Mouse (Mus musculus) testis, adult 2 months (tissue): ENCODE measurements around the gene Lrrc38. TPM values are rescaled to one million over a fixed set of nuclear protein-coding genes. Genes with fewer than 3 reads are reported as not detected.

Source experiments
- H3K27ac ChIP-seq: fragments of 200-500 bp; 2 replicates; pipeline ENCODE4 v1.5.1; 2012; ENCODE audit warnings: low read depth, low read length; ENCODE audit not compliant: control insufficient read depth, insufficient read depth
- H3K27me3 ChIP-seq: fragments of 200-500 bp; 2 replicates; pipeline ENCODE4 v1.6.1; 2012; ENCODE audit warnings: mild to moderate bottlenecking, low read length, moderate library complexity; ENCODE audit not compliant: control insufficient read depth, insufficient read depth
- H3K36me3 ChIP-seq: fragments of 200-500 bp; 2 replicates; pipeline ENCODE4 v1.6.1; 2012; ENCODE audit warnings: mild to moderate bottlenecking, low read length; ENCODE audit not compliant: control insufficient read depth, insufficient read depth
- H3K4me1 ChIP-seq: fragments of 200-500 bp; 2 replicates; pipeline ENCODE4 v1.6.1; 2012; ENCODE audit warnings: low read length; ENCODE audit not compliant: control insufficient read depth, insufficient read depth
- H3K4me3 ChIP-seq: fragments of 200-500 bp; 2 replicates; pipeline ENCODE4 v1.5.1; 2012; ENCODE audit warnings: low read depth, mild to moderate bottlenecking, low read length, moderate library complexity, mixed read lengths; ENCODE audit not compliant: control insufficient read depth
- CTCF ChIP-seq: fragments of 200-500 bp; IDR thresholded peaks from 2 replicates; pipeline ENCODE4 v1.5.1; 2012; ENCODE audit warnings: low read depth, mild to moderate bottlenecking, inconsistent platforms, low read length, moderate library complexity; ENCODE audit not compliant: control insufficient read depth, insufficient read depth, insufficient replicate concordance
- POLR2A ChIP-seq: fragments of 200-500 bp; IDR thresholded peaks from 2 replicates; pipeline ENCODE4 v1.6.1; 2012; ENCODE audit warnings: low read depth, mild to moderate bottlenecking, inconsistent platforms, low read length, moderate library complexity; ENCODE audit not compliant: control insufficient read depth
- polyA plus RNA-seq: library from polyadenylated mRNA; depleted of rRNA; stranded (reverse); fragments of >200 nt; gene quantifications from 2 replicates; pipeline ENCODE4 v1.2.3, GENCODE M21; 2012

Lrrc38 gene
- polyA plus RNA-seq, 1 experiment, result 0.31 TPM

DNA sequence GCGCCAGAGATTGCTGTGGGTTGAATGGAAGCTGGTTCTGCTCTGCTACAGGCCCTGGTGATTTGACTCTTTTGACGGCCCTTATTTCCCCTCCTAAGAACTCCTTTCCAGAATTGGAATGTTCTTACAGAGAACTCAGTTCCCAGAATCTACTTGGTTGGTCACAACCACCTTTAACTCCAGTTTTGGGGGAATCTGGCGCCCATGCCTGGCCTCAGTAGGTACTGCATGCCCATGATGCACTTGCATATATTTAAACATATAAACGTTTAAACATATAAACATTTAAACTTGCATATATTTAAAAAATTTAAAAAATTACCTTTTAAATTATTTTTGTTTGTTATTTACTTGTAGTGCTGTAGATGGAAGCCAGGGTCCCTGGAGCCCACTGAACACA is 34.1 kb downstream of the Lrrc38 start:
- TF ChIP-seq CTCF (peak; percentile 18; the same call in 1 of the 2 replicates), POLR2A (no peak)
- Histone ChIP-seq H3K27me3 (no peaks in the 10 kb centered on the region), H3K4me1 (peaks cover 4% of the 10 kb centered on the region), H3K4me3 (no peak overlapping the region), H3K27ac (no peak overlapping the region), H3K36me3 (no peaks in the 10 kb centered on the region)

DNA sequence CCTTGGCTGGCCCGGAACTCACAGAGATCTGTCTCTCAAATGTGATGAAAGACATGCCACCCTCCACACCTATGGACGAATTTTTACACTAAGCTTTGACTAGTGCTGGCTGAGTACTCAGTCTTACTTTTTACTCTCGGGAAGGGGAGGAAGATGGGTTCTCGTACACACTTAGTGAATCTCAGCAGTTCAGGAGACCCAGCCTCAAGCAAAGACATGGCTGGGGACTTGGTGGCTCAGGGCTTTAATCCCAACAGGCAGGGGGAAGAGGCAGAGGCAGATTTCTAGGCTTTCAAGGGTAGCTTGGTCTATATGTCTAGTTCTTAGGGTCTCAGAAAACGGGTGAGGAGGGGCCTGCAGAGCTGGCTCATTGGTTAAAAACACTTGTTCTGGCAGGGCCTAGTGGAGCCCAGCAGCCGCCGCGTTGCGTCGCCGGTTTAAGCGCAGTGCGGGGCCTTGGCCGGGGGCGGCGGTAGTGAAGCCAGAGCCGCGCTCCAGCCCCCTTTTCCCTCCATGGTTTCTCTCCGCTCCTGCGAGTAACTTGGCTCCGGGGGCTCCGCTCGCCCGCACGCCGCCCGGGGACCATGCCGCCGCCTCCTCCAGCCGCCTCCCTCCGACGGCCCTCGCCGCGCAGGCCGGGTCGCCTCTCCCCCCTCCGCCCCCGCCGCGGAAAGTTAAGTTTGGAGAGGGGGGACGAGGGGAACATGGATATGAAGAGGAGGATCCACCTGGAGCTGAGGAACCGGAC is 39.6 kb downstream of the Lrrc38 start:
- H3K4me1 ChIP-seq, result peaks cover 7% of the 10 kb centered on the region
- peak overlapping the region; percentile 78 for H3K27ac ChIP-seq
- H3K4me3 ChIP-seq, result peak overlapping the region; percentile 72
- no peaks in the 10 kb centered on the region for H3K27me3 ChIP-seq
- H3K36me3 ChIP-seq, result no peaks in the 10 kb centered on the region
- TF ChIP-seq CTCF, result no peak
- TF ChIP-seq POLR2A, result no peak

DNA sequence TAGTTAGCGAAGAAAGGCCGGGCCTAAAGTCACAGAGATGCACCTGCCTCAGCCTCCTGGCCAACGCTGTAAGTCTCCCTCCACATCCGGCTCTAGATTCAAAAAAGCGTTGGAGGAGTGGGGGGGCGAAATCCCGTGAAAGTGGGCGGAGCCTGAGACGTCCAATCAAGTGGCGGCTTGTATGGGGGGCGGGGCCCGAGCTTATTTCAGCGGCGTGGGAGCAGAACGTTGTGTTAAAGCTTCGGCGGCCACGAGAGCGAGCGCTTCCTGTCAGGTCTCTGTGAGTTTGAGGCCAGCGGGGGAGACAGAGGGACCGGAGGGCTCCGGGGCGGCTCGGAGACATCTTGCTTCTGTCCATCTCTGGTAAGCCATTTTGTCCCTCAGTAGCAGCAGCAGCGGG is 44.6 kb downstream of the Lrrc38 start, which contains the start of gene Pramel1:
Pramel1 (plus strand) TSS at position 248 of the 400 bp plus-strand sequence.
- Histone ChIP-seq H3K27me3 (no peaks in the 10 kb centered on the region), H3K36me3 (no peaks in the 10 kb centered on the region), H3K4me3 (peak within 1 kb of the TSS; percentile 93), H3K4me1 (peaks cover 7% of the 10 kb centered on the region), H3K27ac (peak within 1 kb of the TSS; percentile 87)
- no peak for TF ChIP-seq CTCF
- TF ChIP-seq POLR2A, result 0 out of 2 replicates have a peak, but pooled peaks have one; percentile 91

DNA sequence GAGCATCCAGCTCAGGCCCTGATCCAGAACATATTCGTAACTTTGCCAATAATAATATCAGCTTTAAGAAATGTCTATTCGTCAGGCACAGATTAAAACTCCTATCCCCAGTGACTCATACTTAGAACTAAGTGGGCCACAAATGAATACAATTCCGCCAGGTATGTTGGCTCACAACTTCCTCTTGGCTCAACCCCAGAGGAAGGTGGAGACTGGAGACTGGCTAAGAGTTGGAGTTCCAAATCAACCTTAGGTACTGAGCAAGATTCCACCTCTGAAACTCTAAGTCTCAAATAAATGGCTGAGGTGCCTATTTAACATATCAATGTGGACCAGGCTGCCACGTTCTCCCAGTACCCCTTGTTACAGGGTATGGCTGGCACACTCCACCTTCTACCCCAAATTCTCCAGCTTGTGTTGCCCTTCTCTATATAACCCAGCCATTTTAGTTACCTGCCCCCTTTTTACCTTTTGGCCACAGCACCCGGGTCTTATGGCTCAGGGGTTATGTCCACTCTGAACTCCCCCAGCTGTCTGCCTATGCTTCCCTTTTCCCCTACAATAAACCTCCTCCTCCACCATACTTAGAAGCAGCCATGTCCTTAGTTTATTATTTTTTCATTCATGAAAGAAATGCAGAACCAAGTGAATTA is 62.1 kb downstream of the Lrrc38 start:
- TF ChIP-seq POLR2A, result no peak
- no peak for TF ChIP-seq CTCF
- Histone ChIP-seq H3K4me1 (peaks cover 4% of the 10 kb centered on the region), H3K27ac (peak overlapping the region; percentile 58), H3K4me3 (peak overlapping the region; percentile 78), H3K36me3 (peaks cover 2% of the 10 kb centered on the region), H3K27me3 (no peaks in the 10 kb centered on the region)

DNA sequence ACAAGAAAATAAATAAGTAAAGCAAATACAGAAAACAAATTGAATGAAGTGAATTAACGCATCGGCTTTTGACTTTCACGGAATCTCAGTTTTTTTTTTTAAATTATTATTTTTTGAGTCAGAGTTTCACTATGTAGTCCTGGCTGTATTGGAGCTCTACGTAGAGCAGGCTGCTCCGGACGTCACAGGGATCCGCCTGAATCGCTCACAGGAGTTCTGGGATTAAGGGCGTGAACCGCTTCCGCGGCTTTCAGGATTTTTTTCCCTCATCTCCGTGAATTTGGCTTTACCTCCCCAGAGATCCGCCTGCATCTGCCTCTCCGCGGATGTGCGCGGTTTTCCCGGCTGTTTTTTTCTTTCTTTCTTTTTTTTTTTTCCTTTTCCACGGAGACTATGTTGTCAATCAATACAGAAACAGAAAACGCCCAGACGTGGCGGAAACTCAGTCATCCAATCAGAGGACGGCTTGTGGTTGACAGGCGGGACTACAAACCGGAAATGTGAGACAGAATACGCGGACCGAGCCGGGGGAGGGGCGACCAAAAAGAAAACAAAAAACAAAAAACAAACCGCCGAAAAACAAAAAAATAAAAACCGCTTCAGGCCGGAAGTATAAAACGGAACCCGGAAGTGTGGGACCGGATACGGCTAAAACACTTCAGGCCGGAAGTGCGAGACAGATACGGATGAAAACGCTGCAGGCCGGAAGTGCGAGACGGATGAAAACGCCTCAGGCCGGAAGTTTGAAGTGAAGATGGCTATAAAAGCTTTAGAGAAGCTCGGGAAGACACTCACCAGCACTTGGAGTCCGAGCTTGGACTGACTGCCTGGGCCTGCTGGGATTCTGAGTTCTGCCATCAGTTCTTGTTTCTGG is 62.9 kb downstream of the Lrrc38 start, which contains the start of gene Pramef8:
Pramef8 (plus strand) TSS at position 208 of the 874 bp plus-strand sequence.
- H3K36me3 ChIP-seq, result peaks cover 6% of the 10 kb centered on the region
- H3K27ac ChIP-seq, result peak within 1 kb of the TSS; percentile 94
- peak within 1 kb of the TSS; percentile 92 for H3K4me3 ChIP-seq
- no peaks in the 10 kb centered on the region for H3K27me3 ChIP-seq
- TF ChIP-seq POLR2A, result peak; percentile 30; the same call in 1 of the 2 replicates
- no peak for TF ChIP-seq CTCF
- H3K4me1 ChIP-seq, result peaks cover 4% of the 10 kb centered on the region

DNA sequence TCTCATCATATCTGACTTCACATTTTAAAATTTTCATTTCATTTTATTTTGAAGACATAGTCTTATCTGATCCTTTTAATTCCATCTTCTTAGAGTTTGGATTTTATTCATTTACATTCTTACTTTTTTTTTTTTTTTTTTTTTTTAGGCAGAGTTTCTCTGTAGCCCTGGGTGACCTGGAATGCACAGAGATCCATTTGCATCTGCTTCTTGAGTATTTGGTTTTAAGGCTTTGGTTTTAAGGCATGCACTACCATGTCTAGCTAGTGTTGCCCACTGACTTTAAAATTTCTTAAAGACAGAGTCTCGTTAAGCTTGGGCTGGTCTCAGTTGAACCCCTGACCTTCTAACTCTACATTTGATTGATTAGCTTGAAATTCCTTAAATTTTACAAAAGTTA is 64.1 kb downstream of the Lrrc38 start:
- peaks cover 4% of the 10 kb centered on the region for H3K4me1 ChIP-seq
- TF ChIP-seq CTCF (no peak), POLR2A (no peak)
- no peaks in the 10 kb centered on the region for H3K27me3 ChIP-seq
- peaks cover 7% of the 10 kb centered on the region for H3K36me3 ChIP-seq
- no peak overlapping the region for H3K4me3 ChIP-seq
- no peak overlapping the region for H3K27ac ChIP-seq
